Mouse (Mus musculus) thymus, adult 2 months (tissue): ENCODE measurements at regions not wholly inside any gene's neighbourhood (a gene's known extent, or its start where the extent isn't known, plus 50 kb on each side); places are given as distances from the start of the nearest gene placed in this dataset.

Source experiments
- CTCF ChIP-seq: fragments of 200-500 bp; IDR thresholded peaks from 2 replicates; pipeline ENCODE4 v1.5.1; 2012; ENCODE audit warnings: mild to moderate bottlenecking, control low read depth, low read length, moderate library complexity, borderline replicate concordance; ENCODE audit not compliant: control insufficient read depth, poor library complexity, insufficient read depth; ENCODE audit errors: extremely low read depth
- POLR2A ChIP-seq: fragments of 200-500 bp; IDR thresholded peaks from 2 replicates; pipeline ENCODE4 v1.6.1; 2012; ENCODE audit warnings: mild to moderate bottlenecking, low read length, control low read depth, moderate library complexity; ENCODE audit not compliant: control insufficient read depth, poor library complexity, insufficient read depth; ENCODE audit errors: extremely low read depth

DNA sequence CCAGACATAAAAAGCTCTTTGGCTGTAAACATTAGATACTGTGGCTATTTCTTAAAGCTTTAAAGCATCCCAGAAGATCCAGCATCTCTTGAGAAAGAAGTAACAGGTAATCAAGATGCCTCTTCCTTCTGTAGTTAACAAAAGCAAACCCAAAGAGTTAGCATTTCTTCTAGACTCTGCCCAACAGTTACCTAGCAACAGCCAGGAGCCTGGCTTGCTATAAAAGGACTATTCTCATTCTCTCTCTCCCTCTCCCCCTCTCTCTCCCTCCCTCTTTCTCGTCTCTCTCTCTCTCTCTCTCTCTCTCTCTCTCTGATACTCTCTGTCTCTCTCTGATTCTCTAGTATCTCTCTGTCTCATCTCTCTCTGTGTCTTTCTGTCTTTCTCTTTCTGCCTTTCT is 157.4 kb downstream of the Phf3 start:
- TF ChIP-seq CTCF (no peak), POLR2A (no peak)
